Mouse (Mus musculus) forebrain, postnatal 0 days (tissue): ENCODE data around the gene Ispd. TPM values are rescaled to one million over a fixed set of nuclear protein-coding genes. Genes with fewer than 3 reads are reported as not detected.
A peak's percentile ranks its signal among the peaks of the same experiment; 100 is the strongest.

Experiments
- ATAC-seq: fragments of 200-750 bp; cut with Nextera tagmentation; 2 replicates; pipeline ENCODE4 v1.8.0; 2017; ENCODE audit warnings: mild to moderate bottlenecking, moderate library complexity
- DNase-seq: peaks from one replicate; pipeline ENCODE4 v3.0.0-alpha.2; 2015
- H3K27ac ChIP-seq: fragments of 300-500 bp; sonication (generic); 2 replicates; pipeline ENCODE4 v1.5.1; 2014; ENCODE audit warnings: low read depth, mild to moderate bottlenecking, antibody characterized with exemption, low read length, moderate library complexity, mixed read lengths
- H3K27me3 ChIP-seq: fragments of 300-500 bp; sonication (generic); 2 replicates; pipeline ENCODE4 v1.6.1; 2014; ENCODE audit warnings: mild to moderate bottlenecking, low read length, mixed read lengths; ENCODE audit not compliant: insufficient read depth
- H3K36me3 ChIP-seq: fragments of 300-500 bp; sonication (generic); 2 replicates; pipeline ENCODE4 v1.6.1; 2014; ENCODE audit warnings: mild to moderate bottlenecking, moderate library complexity; ENCODE audit not compliant: insufficient read depth
- H3K4me1 ChIP-seq: fragments of 300-500 bp; sonication (generic); 2 replicates; pipeline ENCODE4 v1.6.1; 2014; ENCODE audit warnings: antibody characterized with exemption; ENCODE audit not compliant: insufficient read depth
- H3K4me2 ChIP-seq: fragments of 300-500 bp; sonication (generic); 2 replicates; pipeline ENCODE4 v1.6.1; 2014; ENCODE audit warnings: low read depth, mild to moderate bottlenecking, moderate library complexity
- H3K4me3 ChIP-seq: fragments of 300-500 bp; sonication (generic); 2 replicates; pipeline ENCODE4 v1.5.1; 2014; ENCODE audit warnings: low read depth, low read length, mixed read lengths
- H3K9ac ChIP-seq: fragments of 300-500 bp; sonication (generic); 2 replicates; pipeline ENCODE4 v1.6.1; 2014; ENCODE audit warnings: mild to moderate bottlenecking
- H3K9me3 ChIP-seq: fragments of 300-500 bp; sonication (generic); 2 replicates; pipeline ENCODE4 v1.6.1; 2016; ENCODE audit warnings: low read length
- CTCF ChIP-seq: sonication (generic); IDR thresholded peaks from 2 replicates; pipeline ENCODE4 v1.5.1; 2016; ENCODE audit warnings: antibody characterized with exemption, control low read depth, low read depth
- WGBS: fragments of 180-500 bp; shearing (Covaris S2); extraction: QIAGEN DNeasy Blood & Tissue Kit; methylation state at CpG from one replicate; pipeline ENCODE4 v1.1.7; 2014; 5-methylcytosine and 5-hydroxymethylcytosine counted together
- polyA plus RNA-seq: library from polyadenylated mRNA; unstranded; fragments of >200 nt; fragmentation: Nextera tagmentation; extraction: Ambion mirVana; gene quantifications from 2 replicates; pipeline ENCODE4 v1.2.1, GENCODE M21; 2015
- total RNA-seq: library from RNA; depleted of rRNA; stranded (reverse); fragments of >200 nt; gene quantifications from 2 replicates; pipeline ENCODE4 v1.2.3, GENCODE M21; 2014

Gene Ispd
- total and polyA plus RNA-seq, 2 experiments from 2014 or later: 9.6 to 12.4 TPM

DNA sequence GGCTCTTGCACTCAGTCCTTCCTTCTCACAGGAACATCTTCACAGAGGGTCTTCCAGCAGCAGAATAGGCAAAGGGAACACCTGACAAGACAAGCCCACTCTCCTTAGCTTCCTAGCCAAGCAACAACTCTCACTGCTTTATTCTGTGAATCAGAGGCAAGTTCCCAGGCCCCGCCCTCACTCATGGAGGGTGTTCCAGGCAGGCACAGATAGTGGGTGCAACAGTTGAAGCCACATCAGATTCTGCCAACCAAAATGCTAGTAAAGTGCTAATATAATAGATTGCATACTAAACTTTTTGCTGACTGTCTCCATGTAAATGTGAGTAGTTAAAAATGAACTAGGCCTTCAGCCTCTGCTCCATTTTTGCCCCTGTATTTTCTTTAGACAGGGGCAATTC, 173.4 kb downstream of the Ispd start:
- no peak for DNase-seq
- Histone ChIP-seq H3K4me2 (no peak overlapping the region), H3K4me1 (no peaks in the 10 kb centered on the region), H3K36me3 (no peaks in the 10 kb centered on the region), H3K9ac (no peak overlapping the region), H3K9me3 (no peaks in the 10 kb centered on the region), H3K4me3 (no peak overlapping the region), H3K27me3 (no peaks in the 10 kb centered on the region), H3K27ac (no peak overlapping the region)
- no peak for ATAC-seq
- no peak for TF ChIP-seq CTCF
- WGBS: 91% methylated on average over 1 of the region's 1 CpGs

DNA sequence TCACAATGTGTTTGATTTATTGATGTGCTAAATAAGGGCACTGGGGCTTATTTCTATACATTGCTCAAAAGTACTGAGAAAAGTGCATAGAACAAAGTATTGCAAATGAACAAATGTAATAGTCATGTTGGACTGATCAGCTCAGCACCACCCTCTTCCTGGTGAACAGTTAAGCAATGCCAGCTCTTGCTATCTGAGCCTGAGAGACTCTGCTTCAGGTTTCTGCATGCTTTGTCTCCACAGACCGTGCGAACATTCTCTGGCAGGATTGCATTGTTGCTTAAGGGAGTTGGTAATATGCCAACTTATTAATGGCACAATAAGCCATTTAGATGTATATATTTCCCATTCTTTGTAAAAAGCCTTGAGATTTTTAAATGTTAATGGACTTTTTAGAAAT, 182.9 kb downstream of the Ispd start:
- Histone ChIP-seq H3K27ac (no peak overlapping the region), H3K4me1 (0 out of 2 replicates have a peak, but pooled peaks cover 4% of the 10 kb centered on the region), H3K9me3 (no peaks in the 10 kb centered on the region), H3K9ac (no peak overlapping the region), H3K27me3 (no peaks in the 10 kb centered on the region), H3K4me2 (no peak overlapping the region), H3K36me3 (no peaks in the 10 kb centered on the region), H3K4me3 (no peak overlapping the region)
- no peak for DNase-seq
- ATAC-seq: no peak
- 23% methylated on average over 2 of the region's 2 CpGs for WGBS
- TF ChIP-seq CTCF: no peak

DNA sequence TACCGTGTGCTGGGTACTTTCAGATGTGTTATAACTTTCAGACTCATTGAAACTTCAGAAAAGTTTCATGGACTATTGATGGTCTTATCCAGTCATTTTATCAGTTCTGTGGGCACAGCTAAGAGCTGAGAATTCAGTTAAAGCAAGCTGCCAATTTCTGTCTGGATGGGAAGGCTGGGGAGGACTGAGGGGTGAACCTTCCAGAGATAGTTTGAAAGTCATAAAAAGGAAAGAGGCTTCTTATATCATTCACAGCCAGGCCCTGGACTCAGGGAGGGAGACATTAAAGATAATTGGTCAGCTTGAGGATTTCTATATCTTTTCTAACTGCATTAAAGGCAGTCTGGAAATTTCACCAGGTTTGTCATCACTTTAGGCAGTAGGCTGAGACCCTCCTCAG, 185.7 kb downstream of the Ispd start:
- WGBS: 95% methylated on average over 1 of the region's 1 CpGs
- H3K9ac ChIP-seq: no peak overlapping the region
- H3K27me3 ChIP-seq: no peaks in the 10 kb centered on the region
- ATAC-seq (no peak), DNase-seq (no peak)
- no peak overlapping the region for H3K4me2 ChIP-seq
- H3K27ac ChIP-seq: no peak overlapping the region
- no peak overlapping the region for H3K4me3 ChIP-seq
- no peak for TF ChIP-seq CTCF
- H3K4me1 ChIP-seq: 0 out of 2 replicates have a peak, but pooled peaks cover 4% of the 10 kb centered on the region
- no peaks in the 10 kb centered on the region for H3K36me3 ChIP-seq
- H3K9me3 ChIP-seq: no peaks in the 10 kb centered on the region

DNA sequence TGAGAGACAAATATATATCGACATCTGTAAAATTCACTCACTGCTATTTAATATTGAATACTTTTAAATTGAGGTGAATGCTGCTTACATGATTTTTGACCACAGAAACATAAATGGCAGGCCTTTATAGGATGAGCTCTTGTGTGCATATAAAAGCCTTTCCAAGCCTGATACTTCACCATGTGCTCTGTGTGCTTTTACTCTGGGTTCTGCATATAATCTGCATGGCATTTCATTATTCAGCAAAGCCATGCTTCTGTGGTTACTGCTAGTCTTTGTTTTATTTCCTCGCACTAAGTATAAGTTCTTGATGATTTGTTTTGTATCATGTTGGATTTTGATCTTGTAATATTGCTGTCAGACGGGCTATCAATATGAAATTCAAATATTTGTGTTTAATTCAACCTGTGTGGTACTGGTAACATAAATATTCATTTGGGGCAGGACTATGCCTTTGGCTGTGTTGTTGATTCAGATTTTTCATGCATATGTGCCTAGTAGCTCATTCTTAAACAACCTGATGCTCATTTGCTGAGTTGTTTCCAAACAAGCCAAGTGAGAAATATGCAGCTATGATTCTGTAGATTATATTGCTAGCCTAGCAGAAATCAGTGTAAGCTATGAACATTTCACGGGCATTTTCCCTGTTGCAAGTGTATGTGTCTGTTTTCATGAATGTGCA, 189.3 kb downstream of the Ispd start:
- ATAC-seq: peak; percentile 80
- Histone ChIP-seq H3K9ac (no peak overlapping the region), H3K4me1 (0 out of 2 replicates have a peak, but pooled peaks cover 4% of the 10 kb centered on the region), H3K36me3 (no peaks in the 10 kb centered on the region), H3K27me3 (no peaks in the 10 kb centered on the region), H3K4me2 (no peak overlapping the region), H3K4me3 (no peak overlapping the region), H3K9me3 (no peaks in the 10 kb centered on the region), H3K27ac (no peak overlapping the region)
- TF ChIP-seq CTCF: no peak
- WGBS: 73% methylated on average over 4 of the region's 4 CpGs
- peak; percentile 19 for DNase-seq

DNA sequence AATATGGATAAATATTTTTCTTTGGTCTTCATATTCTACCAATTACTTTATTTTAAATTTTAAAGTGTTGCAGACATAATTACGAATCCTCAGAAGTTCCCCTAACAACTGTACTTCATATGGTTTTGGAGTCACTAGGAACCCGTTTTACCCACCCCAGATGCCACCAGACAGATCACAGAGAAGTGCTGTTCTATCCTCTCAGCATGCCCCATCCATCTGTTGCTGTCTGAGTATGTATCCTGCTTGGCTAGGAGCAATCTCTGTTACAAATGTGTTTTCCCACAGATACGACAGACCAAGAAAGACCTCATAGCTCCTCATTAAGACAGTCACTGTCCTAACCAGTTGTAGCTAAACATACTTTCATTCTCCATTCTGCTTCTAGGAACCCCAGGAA, 203.6 kb downstream of the Ispd start:
- Histone ChIP-seq H3K4me2 (no peak overlapping the region), H3K9me3 (no peaks in the 10 kb centered on the region), H3K27me3 (no peaks in the 10 kb centered on the region), H3K9ac (no peak overlapping the region), H3K27ac (no peak overlapping the region), H3K4me1 (no peaks in the 10 kb centered on the region), H3K4me3 (no peak overlapping the region), H3K36me3 (no peaks in the 10 kb centered on the region)
- ATAC-seq (peak; percentile 94), DNase-seq (peak; percentile 21)
- WGBS: 59% methylated on average over 3 of the region's 3 CpGs
- no peak for TF ChIP-seq CTCF

DNA sequence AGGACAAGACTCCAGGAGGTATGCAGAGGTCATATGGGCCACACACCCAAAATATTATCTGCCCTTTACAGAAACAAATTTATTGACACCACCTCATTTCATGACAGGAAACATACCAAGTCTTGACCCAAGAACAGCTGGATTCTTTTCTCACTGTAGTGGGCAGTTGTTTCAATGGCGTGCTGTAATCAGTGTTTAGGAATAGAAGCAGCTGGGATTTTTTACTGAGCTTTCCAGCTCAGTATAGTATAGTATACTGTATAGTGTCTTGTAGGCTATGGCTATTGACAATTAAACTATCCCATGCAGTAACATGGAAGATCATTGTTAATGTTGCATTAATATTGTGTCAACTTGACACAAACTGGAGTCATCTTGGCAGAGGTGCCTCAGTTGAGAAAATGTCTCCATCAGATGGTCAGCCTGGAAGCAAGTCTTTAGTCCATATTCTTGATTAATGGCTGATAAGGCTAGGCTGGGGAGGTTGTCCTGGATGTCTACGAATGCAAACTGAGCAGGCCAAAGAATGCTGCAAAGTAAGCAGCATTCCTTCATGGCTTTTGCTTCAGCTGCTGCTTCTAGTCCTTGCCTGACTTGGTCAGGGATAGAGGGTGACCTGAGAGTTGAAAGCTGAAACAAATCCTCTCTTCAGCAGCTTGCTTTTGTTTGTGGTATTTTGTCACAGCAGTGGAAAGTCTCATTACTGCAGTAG, 216.4 kb downstream of the Ispd start:
- Histone ChIP-seq H3K4me1 (no peaks in the 10 kb centered on the region), H3K4me2 (no peak overlapping the region), H3K36me3 (no peaks in the 10 kb centered on the region), H3K27ac (no peak overlapping the region), H3K27me3 (no peaks in the 10 kb centered on the region), H3K9me3 (no peaks in the 10 kb centered on the region), H3K4me3 (no peak overlapping the region), H3K9ac (no peak overlapping the region)
- no peak for TF ChIP-seq CTCF
- WGBS: 89% methylated on average over 2 of the region's 2 CpGs
- no peak for ATAC-seq
- DNase-seq: no peak

DNA sequence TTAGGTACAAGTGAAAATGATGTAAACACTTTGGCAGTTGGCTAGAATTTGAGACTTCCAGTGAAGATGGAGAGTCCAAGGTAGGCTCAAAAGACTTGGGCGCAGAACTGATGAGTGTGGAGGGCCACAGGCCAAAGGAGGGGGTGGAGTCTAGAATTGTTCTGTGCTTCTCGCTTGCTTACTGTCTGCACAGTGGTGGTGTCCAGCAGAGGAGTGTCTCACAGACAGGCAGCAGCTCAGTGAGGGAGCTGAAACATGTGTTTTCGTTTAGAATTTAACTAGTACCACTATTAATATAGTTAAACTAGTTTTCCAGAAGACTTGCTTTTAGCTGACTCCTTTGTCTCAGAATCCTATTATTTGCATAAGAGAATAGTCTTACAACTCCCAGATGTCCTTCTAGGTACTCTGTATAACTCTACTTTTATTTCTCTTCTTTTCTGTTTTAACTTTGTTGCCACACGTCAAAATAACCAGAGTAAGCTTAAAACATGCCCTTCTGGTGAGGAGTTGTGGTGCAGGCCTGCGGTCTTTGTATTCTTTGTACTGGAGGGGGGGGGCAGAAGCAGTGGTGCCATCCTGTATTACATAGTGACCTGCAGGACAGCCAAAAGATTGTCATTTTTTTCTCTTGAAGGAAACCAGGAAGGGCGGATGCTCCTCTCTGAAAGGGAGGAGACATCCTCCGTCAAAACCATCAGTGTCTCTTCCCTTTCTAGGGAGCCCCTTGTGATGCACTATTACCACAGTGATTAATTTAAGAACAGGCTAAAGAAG, 240.9 kb downstream of the Ispd start:
- Histone ChIP-seq H3K4me1 (no peaks in the 10 kb centered on the region), H3K4me3 (no peak overlapping the region), H3K9ac (no peak overlapping the region), H3K27me3 (no peaks in the 10 kb centered on the region), H3K4me2 (no peak overlapping the region), H3K9me3 (no peaks in the 10 kb centered on the region), H3K27ac (no peak overlapping the region), H3K36me3 (no peaks in the 10 kb centered on the region)
- DNase-seq: no peak
- no peak for ATAC-seq
- 84% methylated on average over 7 of the region's 7 CpGs for WGBS
- TF ChIP-seq CTCF: no peak
